Mouse (Mus musculus) activated CD4-positive, CD25-positive, alpha-beta regulatory T cell, adult 4 months (primary cell): ENCODE measurements around the gene Nf1. TPM values are rescaled to one million over a fixed set of nuclear protein-coding genes. Genes with fewer than 3 reads are reported as not detected.
A peak's percentile ranks its signal among the peaks of the same experiment; 100 is the strongest.

Source experiments
- ATAC-seq: one replicate; pipeline ENCODE4 v1.8.0; 2017
- polyA plus RNA-seq, 2 experiments: library from polyadenylated mRNA; unstranded; fragments of 100-300 nt; shearing (Covaris generic); gene quantifications; one replicate each; pipeline ENCODE4 v1.2.1; 2017

Gene Nf1
- polyA plus RNA-seq, 2 experiments from 2014 or later: 1.2 to 1.6 TPM

DNA sequence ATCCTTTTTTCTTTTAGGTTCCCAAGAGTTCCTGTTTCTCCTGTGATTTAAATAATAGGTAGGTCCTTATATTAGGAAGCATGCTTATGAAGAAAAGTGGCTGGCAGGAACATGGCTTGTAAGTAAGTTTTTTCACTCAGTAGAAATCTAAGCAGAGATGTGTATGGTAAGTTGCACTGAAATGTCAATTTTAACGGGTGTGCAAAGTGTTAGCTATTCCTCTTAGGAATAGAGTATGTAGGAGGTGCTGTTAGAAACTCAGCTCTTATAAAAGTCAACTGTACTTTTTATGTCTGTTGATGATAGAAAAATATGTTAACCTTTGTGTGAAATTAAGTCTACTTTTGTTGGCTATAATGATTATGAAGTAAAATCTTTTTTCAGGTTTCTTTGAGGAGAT lies 128.6 kb downstream of the Nf1 start:
- ATAC-seq: no peak

DNA sequence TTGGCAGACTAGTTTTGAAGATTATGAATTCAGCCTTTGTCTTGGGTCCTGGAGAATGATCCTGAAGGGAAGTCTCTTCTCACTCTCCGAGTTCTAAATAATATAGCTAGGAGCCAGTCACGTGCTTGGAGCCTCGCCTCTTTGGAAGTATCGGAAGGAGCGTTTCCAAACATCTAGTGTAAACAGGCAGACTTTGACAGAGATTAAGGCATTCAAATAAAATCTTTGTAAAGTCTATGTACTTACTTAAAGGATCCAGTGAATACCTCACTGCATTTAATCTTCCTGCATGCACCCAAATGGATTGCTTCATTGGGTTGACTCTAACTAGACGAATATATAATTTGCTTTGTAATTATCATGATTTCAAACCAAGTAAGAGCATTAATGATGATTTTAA lies 143.9 kb downstream of the Nf1 start:
- ATAC-seq: no peak

DNA sequence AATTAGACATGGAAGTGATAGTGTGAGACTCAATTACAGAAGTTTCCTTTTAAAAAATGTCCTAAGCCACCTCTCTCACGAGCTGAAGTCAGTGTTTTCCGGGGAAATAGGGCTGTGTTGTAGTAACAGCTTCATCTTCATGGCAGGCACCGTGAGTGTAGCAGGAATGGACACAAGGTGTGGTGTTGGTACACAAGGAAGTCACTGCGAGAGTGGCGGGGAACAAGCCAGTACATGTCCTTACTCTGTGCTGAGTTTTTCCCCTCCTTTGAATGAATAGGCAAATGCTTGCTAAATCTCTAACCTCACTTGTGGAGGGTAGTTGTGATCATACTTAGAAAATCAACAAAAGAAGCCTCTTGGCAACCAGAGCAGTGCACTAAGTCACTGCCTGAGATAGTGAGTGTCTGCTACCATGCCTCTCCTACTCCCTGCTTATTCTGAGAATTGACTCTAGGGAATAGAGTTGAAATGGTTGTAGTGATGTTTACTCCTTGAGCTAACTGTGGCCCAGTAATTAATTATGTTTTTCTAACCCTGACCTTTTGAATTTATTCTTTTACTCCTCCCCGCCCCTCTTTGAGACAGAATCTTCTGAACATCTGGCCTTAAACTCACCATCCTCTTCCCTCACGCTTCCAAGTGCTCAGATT lies 144.5 kb downstream of the Nf1 start:
- ATAC-seq: no peak

DNA sequence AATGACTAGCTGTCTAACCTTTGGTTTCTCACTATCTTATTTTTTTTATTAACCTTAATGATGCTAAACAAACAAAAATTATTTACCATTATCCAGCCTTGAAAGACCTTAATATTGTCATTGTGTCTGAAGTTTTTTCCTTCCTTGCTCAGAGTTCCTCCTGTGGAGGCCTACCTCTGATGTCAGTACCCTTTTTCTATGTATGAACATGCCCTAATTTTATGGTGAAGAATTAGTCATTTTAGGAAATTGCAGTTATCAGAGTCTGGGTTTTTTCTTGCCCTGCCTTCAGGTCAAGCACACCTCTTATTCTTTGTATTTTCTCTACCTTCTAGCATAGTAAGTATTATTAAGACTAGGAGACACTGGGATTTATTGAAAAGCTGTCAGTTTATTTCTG lies 145.2 kb downstream of the Nf1 start:
- ATAC-seq: no peak

DNA sequence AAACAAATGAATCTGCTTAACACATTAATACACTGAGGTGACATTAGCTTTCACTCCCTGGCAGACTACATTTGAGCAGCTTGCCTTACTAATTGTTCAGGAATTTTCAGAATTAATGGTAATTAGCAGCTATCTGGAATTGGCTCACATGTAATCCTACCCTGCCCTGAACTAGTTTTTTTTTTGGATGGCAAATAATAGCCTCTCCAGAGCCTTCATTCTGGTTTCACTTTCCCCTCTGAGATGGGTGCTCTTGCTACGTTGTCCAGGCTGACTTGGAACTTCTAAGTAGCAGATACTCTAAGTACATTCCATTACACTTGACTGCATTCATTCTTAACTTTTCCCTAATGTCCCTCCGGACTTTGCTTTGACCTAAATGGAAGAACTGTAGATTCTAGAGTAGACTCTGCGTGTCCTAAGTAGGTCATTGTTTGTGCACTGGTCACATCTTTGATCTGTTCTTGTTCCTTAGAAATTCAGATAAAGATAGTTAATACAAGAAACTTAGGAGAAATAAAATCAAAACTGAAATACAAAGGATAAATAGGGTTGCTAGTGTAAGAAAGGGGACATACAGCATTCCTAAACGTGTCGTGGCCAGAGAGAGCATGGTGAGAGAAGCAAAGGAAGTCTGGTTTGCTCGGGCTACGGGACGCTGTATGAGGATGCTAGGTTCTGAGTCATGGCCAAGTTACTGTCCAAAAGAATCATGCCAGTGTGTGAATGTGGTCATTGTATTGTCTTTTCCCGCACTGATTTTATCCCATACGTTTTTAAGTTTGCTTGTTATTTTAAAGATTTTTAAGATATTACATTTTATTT lies 155.7 kb downstream of the Nf1 start:
- no peak for ATAC-seq

DNA sequence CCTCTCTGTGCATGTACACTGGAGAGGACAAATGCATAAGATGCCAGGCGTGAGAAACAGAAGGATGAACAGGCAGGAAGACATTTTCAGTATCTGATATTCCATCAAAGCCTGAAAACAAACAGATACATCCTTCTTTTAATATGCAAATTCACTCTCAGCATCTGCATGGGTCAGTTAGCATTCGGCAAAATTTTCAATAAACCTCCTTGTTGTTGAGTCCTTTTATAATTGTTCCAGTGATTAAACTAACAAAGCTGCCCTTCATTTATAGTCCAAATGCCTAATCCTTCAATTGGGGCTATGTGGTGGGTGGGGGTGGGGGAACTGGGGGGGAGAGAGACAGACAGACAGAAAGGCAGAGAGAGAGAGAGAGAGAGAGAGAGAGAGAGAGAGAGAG lies 163.4 kb downstream of the Nf1 start:
- no peak for ATAC-seq

DNA sequence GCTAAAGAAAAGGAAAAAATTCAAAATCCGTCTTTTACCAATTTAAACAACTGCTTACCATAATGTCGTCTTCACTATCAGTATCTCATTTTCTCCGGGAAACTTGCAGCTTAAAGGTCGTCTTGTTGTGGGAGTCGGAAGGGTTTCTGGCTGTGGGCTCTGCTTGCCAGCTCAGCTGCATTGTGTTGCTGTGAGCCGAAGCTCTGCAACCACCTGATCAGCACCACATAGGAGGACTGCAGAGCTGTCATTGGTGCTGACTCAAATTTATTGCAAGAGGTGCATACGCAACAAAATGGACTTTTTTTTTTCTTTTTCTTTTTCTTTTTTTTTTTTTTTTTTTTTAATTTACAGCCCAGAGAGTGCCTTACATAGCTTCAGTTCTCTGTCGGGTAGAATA lies 164.4 kb downstream of the Nf1 start, which contains the start of gene Omg:
Gene Omg (minus strand): TSS at position 240 of the 400 bp plus-strand sequence.
- no peak for ATAC-seq

DNA sequence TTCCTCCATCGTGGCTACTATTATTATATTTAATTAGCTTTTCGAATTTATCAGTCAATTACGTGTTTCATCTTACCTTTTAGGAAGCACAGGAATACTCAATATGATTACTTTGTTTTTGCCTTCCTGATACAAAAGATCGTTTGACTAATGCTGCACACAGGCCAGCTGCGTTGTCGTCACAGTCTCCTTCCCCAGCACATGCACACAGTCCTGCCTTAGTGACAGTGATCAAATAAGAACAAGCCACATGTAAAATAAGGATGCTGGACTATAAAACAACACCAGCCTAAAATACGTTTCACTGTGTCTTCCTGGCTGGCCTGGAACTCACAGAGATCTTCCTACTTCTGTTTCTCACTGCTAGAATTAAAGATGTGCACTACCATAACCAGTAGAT lies 165.0 kb downstream of the Nf1 start:
- ATAC-seq: no peak

DNA sequence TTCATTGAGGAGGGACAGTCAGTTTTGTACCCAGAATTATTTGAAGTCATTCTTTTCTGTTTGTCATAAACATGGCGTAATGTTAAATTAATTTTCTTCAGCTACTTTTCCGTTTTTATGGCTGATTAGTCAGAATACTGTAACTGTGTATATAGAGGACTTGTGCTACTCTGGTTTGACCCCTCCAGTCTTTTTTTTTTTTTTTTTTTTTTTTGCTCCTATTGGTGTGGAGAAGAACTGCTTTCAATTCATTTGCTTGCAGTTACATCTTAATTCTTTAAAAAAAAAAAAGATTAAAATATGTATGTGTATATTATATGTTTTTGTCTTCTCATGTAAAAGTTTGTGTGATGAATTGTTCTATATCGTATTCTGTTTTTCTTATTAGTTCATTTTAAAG lies 172.5 kb downstream of the Nf1 start:
- no peak for ATAC-seq

DNA sequence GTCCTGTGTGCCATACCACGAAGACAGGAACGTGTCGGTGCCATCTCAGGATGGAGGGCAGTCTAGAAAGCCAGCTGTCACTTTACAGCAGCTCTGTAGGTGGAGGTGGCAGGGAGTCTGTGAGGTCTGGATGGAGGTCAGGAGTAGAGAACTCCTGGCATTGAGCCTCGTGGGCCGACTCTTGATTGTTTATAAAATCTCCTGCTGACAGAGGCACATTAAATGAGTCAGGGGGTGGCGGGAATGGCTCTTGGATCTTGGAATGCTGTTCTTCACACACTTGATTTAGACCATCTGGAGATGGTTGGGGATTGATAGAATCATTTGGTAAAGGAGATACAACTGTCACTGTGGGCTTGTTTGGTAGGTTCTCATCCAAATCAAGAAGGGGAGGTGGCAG lies 175.8 kb downstream of the Nf1 start:
- no peak for ATAC-seq

DNA sequence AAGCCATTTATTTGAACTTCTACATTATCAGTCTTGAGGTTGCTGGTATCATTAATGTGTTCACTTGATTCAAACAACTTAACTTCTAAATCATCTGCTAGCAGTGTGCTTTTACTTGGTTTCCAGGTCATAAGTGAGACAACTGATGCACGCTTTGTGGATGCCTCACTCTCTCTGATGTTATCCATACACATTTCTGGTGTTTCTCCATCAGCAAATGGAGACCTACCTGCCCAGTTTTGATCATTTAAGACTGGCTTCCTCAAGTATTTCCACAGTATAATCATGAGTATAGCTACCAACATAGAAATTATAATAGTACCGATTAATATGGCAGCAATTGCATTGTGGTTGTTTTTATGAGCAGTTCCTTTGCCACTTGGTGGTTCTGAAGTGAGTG lies 176.3 kb downstream of the Nf1 start:
- no peak for ATAC-seq

DNA sequence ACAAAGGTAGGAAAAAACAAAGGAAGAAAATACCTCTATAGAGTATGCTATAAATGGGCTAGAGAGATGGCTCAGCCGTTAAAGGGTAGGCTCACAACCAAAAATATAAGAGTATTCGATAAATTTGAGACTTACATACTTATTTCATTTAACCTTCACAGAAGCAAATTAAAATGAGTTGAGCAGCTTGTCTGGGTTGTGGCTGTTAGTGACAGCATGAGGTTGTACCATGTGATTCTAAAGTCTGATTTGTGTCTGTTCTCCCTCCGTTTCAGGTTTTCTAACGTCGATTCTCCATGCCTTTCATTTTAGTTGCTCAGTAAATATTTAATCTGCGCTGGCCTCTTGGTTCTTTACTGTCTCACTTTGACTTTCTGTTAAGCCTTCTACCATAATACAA lies 179.8 kb downstream of the Nf1 start:
- no peak for ATAC-seq

DNA sequence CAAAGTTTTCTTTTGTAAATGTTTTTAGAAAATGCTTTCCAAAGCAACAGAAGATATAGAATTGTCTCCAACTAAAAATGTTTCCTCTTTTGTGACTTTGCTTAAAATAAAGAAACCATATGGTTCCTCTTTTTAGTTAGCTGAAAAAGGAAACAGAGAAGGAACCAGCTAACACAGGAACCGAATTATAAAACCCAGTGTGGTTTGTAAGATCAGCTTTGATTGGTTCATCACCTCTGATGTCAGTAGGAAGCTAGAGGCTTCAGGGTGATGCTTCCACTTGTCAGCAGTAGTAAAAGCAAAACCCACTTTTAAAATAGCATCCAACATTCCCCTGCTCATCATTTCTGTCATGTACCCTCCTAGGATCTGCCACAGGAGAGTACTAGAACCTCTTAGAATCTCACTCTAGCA lies 180.4 kb downstream of the Nf1 start:
- peak; percentile 83 for ATAC-seq

DNA sequence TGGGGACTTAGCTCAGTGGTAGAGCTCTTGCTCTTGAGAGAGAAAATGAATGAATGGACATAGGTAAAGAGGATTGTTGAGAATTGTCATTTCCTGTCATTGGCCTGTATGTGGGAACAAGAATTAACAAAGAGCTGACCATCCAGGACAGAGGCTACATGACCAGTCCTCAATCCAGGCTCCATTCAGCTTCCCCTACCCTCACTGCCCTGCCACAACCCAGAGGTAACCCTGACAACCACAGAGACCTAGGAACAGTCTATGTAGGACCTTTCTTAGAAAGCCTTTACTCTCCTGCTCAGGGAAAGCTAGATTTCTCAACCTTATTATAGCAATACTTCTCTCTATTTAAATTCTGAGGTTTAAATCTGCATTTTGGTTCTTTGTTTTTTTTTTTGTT lies 181.3 kb downstream of the Nf1 start:
- ATAC-seq: no peak

DNA sequence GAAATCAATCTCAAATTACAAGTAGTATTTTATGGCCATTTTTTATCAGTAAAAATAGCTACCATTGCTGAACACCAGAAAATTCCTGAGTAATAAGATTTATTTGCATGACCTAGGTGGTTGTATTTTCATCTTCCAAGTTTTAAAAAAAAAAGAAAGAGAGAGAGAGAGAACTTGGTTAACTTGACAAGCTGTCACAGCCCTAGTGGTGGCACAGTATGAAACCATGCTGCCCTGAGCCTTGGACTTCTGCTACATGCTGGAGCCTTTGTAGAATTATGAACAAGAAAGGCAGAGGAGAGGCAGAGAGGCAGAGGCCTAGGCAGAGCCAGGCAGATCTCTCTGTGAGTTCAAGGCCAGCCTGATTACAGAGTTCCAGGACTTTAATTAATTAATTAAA lies 182.4 kb downstream of the Nf1 start:
- ATAC-seq: no peak

DNA sequence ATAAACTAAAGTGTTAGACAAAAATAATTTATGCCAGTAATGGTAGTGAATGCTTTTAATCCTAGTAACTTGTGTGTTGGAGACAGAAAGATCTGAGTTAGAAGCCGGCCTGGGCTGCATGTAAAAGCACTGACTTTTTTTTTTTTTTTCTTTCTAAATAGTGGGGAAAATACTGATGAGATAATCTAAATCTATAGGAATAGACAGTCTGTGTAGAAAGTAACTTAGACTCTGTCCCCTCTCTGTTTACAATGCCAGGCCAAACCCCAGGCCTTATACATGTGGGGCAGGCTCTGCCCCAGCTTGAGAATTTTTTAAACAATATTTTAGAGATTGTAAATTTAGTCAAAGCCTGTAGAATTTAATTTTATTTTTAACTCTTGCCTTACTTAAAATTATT lies 183.5 kb downstream of the Nf1 start:
- no peak for ATAC-seq

DNA sequence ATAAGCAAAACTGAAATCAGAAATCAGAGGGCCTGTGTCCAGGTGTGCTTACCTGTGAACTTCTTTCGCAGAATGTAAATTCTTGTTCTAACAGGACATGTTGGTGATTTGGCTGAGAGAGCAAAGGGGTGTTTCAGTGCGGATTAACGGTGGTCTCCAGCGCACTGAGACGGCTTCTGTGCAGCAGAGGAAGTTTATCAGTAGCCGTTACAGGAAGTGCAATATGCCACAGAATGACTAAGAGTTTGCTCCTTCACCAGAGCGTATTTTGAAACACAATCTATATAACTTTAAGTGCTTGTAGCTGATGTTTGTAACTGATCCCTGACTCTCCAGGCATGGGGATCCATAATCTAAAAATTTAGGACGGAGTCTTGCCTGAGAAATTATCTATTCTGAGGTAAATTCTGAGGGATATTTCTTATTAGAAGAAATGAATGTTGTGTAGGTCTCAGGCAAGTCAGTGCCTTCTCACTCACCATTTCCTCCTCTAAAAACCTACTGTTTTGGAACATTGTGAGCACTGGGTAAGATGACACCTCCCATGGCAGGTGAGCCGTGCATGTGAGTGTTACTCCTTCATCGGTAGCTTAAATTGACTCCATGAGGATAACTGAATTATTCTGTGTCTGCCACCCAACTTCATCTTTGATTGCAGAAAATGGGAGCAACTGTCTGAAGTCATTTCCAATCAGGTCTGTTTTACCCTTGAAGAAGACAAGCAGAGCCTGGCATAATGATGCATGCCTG lies 184.2 kb downstream of the Nf1 start, which contains the start of gene Evi2b:
Gene Evi2b (minus strand): TSS at position 203 of the 750 bp plus-strand sequence.
- ATAC-seq: peak; percentile 28

DNA sequence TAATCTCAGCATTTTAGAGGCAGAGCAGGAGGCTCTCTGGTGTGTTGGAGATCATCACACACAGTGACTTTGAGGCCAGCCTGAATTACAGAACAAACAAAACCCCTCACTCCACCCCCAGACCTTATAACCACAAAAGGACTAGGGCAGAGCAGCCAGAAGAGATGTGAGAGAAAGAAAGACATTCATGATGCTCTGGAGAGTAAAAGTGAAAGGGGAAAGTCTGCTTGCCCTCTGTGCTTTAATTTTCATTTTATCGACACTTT lies 184.8 kb downstream of the Nf1 start:
- no peak for ATAC-seq

DNA sequence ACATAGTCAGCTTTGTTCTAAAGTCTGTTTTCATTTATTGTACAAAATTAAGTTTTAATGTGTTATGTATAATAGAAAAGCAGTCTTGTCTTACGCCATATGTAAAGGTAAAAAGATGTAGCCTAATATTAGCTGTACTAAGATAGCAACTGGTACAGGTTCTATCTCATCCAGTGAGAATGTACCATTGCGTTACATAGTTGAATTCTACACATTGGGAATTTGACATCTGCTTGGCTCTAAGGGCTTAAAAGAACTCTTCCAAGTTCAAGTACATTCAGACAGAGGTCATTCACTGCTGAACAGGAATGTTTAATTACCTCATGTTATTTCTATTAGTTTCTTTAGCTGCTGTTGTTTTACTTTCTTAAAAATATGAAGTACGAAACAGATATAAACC lies 187.1 kb downstream of the Nf1 start:
- ATAC-seq: no peak

DNA sequence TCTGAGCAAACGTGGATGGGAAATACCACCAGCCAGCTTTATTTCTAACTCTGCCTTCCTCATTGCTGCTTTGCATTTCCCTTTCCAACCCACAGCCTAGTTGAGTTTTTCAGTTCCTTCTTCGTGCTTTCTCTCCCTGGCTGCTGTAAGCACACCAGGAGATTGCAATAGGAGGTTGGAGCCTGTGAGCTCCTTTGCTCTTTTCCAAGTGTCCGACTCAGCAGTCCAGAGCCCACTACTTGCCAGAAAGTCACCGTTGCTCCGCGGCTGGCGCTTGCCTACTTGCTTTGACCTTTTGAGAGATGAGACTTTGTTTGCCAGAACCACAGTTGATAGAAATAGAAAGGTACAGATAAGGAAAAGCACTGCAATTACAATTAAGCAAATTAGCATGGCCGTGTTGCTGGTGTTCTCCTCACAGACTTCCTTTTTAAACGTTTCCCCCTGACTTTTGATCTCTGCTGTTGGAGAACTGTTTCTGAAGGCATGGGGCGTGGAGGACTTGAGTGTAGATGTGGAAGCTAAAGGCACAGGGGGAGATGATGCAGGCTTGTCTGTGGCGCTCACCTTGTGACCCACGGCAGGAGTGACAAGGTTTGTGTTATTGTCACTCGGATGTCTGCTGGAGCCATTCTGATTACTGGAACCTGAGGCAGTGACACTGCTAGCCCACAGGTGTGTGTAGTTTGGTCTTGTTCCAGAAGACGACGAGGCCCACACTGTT lies 187.7 kb downstream of the Nf1 start:
- ATAC-seq: no peak

DNA sequence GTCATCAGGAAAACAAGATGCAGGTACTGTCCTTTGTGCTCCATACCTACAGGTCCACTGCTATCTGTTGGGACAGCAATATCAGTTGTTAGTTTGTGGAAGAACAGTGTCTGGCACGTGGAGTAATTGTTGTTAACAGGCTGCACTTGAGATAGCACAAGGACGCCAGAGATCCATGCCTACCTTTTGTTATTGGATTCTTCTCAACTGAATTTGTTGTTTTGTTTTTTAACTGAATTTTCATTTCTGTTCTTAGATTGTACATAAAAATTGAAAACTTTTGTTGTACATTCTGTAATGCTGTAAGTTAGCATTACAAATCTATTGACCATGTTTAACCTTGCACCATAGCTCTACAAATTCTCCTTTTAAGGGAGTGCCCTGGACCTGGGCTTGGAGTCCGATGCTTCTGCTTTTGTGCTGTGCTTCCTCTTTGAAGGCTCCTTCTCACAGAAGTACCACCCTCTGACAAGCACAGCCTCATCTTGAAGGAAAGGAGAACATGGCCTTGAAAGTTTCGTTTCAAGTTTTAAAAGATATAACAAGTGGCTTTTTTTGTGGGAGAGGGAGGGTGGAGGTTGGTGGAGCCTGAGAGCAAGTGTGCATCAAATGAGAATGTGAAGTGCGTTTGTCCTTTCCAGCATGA lies 188.4 kb downstream of the Nf1 start:
- no peak for ATAC-seq

DNA sequence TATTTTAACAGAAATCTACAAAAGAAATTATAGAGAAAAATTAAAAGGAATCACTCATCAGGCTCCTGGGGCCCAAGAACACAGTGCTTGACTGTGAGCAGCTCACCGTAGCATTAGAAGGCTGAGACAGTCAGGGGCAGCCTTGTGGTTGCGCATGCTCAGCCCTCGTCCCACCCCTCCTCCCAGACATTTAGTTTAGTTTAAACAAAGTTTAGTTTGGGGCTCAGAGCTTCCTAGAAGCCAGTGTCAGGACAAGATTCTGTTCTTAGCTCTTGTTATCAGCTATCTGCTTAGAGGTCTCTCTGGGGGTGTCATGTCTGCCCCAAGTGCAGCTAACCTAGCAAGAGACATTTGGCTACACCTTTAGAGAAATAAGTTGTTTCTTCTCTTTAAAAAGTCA lies 189.1 kb downstream of the Nf1 start:
- ATAC-seq: no peak

DNA sequence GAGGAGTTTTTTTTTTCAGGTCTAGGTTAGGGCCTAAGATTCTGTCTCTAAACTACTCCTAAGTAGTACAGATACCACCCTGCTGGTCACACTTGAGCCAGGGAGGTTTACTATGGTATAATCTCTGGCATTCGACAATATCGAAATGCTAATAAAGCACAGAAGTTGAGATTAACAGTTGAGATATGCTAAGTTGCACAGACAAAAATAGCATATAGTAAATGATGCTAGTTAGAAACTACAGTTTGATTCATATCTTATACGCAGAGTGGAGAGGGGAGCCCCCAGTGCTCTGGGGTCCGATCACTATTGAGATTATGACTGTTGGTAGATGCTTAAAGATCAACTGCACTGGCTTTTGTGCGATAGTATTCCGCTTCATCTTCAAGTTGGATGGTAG lies 189.7 kb downstream of the Nf1 start:
- no peak for ATAC-seq
